Mouse (Mus musculus) 416B (cell line): ENCODE measurements at regions not wholly inside any gene's neighbourhood (a gene's known extent, or its start where the extent isn't known, plus 50 kb on each side); places are given as distances from the start of the nearest gene placed in this dataset.
"Not testable (repeated sequence)": the region's sequence is repeated elsewhere in the genome, so short reads cannot be mapped to it uniquely, and the experiment has no call there.

Experiments
- DNase-seq: peaks from one replicate; pipeline ENCODE4 v3.0.0; 2011; ENCODE audit warnings: low read depth

GRCm38 (mm10) chr5:10550115-10550514 is 303.8 kb upstream of the Gm5152 start:
- not testable (repeated sequence) for DNase-seq

- no peak for DNase-seq
Observed at GRCm38 (mm10) chr5:10562321-10562720, 316.0 kb upstream of the Gm5152 start.

GRCm38 (mm10) chr5:10592392-10592791 is 346.1 kb upstream of the Gm5152 start:
- no peak for DNase-seq

- no peak for DNase-seq
Observed at GRCm38 (mm10) chr5:10600774-10601173, 346.8 kb upstream of the Gm8871 start.

- peak; percentile 33 for DNase-seq
Observed at GRCm38 (mm10) chr5:10633176-10633575, 314.4 kb upstream of the Gm8871 start.

GRCm38 (mm10) chr5:10648075-10648474 is 299.5 kb upstream of the Gm8871 start:
- DNase-seq = peak; percentile 54

- DNase-seq = no peak
Observed at GRCm38 (mm10) chr5:10663301-10663700, 284.3 kb upstream of the Gm8871 start.

- peak; percentile 17 for DNase-seq
Observed at GRCm38 (mm10) chr5:10674199-10674598, 273.4 kb upstream of the Gm8871 start.

- no peak for DNase-seq
Observed at GRCm38 (mm10) chr5:10685519-10685918, 262.1 kb upstream of the Gm8871 start.

- DNase-seq = no peak
Observed at GRCm38 (mm10) chr5:10727056-10727455, 220.5 kb upstream of the Gm8871 start.

- no peak for DNase-seq
Observed at GRCm38 (mm10) chr5:10749546-10749945, 198.1 kb upstream of the Gm8871 start.

- no peak for DNase-seq
Observed at GRCm38 (mm10) chr5:10767469-10767868, 180.1 kb upstream of the Gm8871 start.
